In genomic region chr9:78720888-78721798, GRCm38 (mm10) we compare ENCODE assay signal across 13 mouse cellular contexts.
DNase-seq lines count a peak whose midpoint lies in the region; ATAC-seq and TF ChIP-seq lines count a peak whose summit lies in the region.
"Had no signal": no experiment of that assay in that cellular context is flagged by ENCODE, and none has a peak within 500 bp of the region (broad histone marks: within the 10 kb centered on the region; RNA-seq: fewer than 3 reads in every experiment).

No protein-coding gene starts in this region.

- 41% methylated on average over 6 of the region's 6 CpGs for WGBS in kidney, adult 2 months
- 60% methylated on average over 6 of the region's 6 CpGs for WGBS in lung, postnatal 0 days

- no peak for ATAC-seq in lung, postnatal 0 days
- ATAC-seq in G1E (ENCODE audit: extremely low read depth, insufficient number of reproducible peaks, low FRiP score, poor library complexity, severe bottlenecking) = no peak

- H3K9ac ChIP-seq in lung, postnatal 0 days (replicated peaks; ENCODE audit: low read depth) = no peak overlapping the region

- no peak overlapping the region for H3K4me3 ChIP-seq in kidney, adult 2 months (ENCODE audit: insufficient read depth, low read depth, low read length)
- no peak overlapping the region for H3K4me3 ChIP-seq in lung, postnatal 0 days (ENCODE audit: low read depth, low read length)
- no peak overlapping the region for H3K4me3 ChIP-seq in G1E (ENCODE audit: low read depth, low read length)
- H3K4me3 ChIP-seq: hindbrain, embryonic 10.5 days; limb, embryonic 10.5 days had no signal

- TF ChIP-seq EP300 in lung, postnatal 0 days (IDR thresholded peaks at IDR 0.05) = no peak

- no peaks in the 10 kb centered on the region for H3K27me3 ChIP-seq in kidney, adult 2 months (replicated peaks; ENCODE audit: control insufficient read depth, insufficient read depth, low read length)
- H3K27me3 ChIP-seq in lung, postnatal 0 days (replicated peaks; ENCODE audit: insufficient read depth, low read length) = no peaks in the 10 kb centered on the region
- no peaks in the 10 kb centered on the region for H3K27me3 ChIP-seq in G1E (ENCODE audit: insufficient read depth, low read length)

- no peaks in the 10 kb centered on the region for H3K9me3 ChIP-seq in lung, postnatal 0 days (ENCODE audit: low read length)
- H3K9me3 ChIP-seq in G1E (replicated peaks) = no peaks in the 10 kb centered on the region
- H3K9me3 ChIP-seq: hindbrain, embryonic 10.5 days; limb, embryonic 10.5 days had no signal

- H3K27ac ChIP-seq in kidney, adult 2 months (ENCODE audit: insufficient read depth, low read depth, low read length) = no peak overlapping the region
- H3K27ac ChIP-seq in lung, postnatal 0 days (ENCODE audit: low read length) = no peak overlapping the region
- H3K27ac ChIP-seq: hindbrain, embryonic 10.5 days; limb, embryonic 10.5 days had no signal

- TF ChIP-seq POLR2A in kidney, adult 2 months (IDR thresholded peaks at IDR 0.05; ENCODE audit: low read depth, low read length) = no peak

- no peak for TF ChIP-seq CTCF in kidney, adult 2 months (conservative IDR thresholded peaks at IDR 0.05; ENCODE audit: insufficient read depth, insufficient read length, low read depth, low read length)
- TF ChIP-seq CTCF in lung, postnatal 0 days (IDR thresholded peaks at IDR 0.05) = peak; percentile 50
- TF ChIP-seq CTCF in G1E (IDR thresholded peaks at IDR 0.05; ENCODE audit: low read depth, low read length) = 0 out of 2 replicates have a peak, but pooled peaks have one; percentile 10

- no peak overlapping the region for H3K4me2 ChIP-seq in lung, postnatal 0 days (replicated peaks; ENCODE audit: low read depth, low read length)
- H3K4me2 ChIP-seq: heart, embryonic 11.5 days had no signal

- no peaks in the 10 kb centered on the region for H3K36me3 ChIP-seq in kidney, adult 2 months (ENCODE audit: control insufficient read depth, insufficient read depth, low read length)
- H3K36me3 ChIP-seq in lung, postnatal 0 days (ENCODE audit: insufficient read depth, low read length) = no peaks in the 10 kb centered on the region
- H3K36me3 ChIP-seq in G1E (replicated peaks) = peaks cover 6% of the 10 kb centered on the region
- H3K36me3 ChIP-seq: hindbrain, embryonic 10.5 days; limb, embryonic 10.5 days had no signal

- no peaks in the 10 kb centered on the region for H3K4me1 ChIP-seq in kidney, adult 2 months (ENCODE audit: control insufficient read depth, insufficient read depth, low read length)
- no peaks in the 10 kb centered on the region for H3K4me1 ChIP-seq in lung, postnatal 0 days (ENCODE audit: insufficient read depth, low read depth, low read length)
- H3K4me1 ChIP-seq in G1E (ENCODE audit: insufficient read depth, low read depth, low read length) = no peaks in the 10 kb centered on the region
- H3K4me1 ChIP-seq: hindbrain, embryonic 10.5 days; limb, embryonic 10.5 days had no signal

- DNase-seq in kidney, adult 2 months = peak; percentile 14
- DNase-seq in kidney, adult 18-20 months = no peak
- DNase-seq in lung, postnatal 0 days (ENCODE audit: low spot score) = no peak
- DNase-seq in lung, postnatal 10 days = no peak
- DNase-seq in G1E (ENCODE audit: low spot score) = no peak
- peak; percentile 2 for DNase-seq in naive thymus-derived CD4-positive, alpha-beta T cell, adult 2 months (ENCODE audit: low read depth)
- no peak for DNase-seq in ovary, postnatal 36 days (ENCODE audit: low spot score)
- DNase-seq in adrenal gland, adult (ENCODE audit: inconsistent age in 2 of 2, low spot score in 1 of 2) = no peak
- DNase-seq: adrenal gland, postnatal 10 days; lung, postnatal 14 days had no signal

Comparison
In these comparisons a context has a peak if more than half of its experiments do, and no peak if none do; other contexts are left out.
1. DNase-seq: peak in kidney, adult 2 months (single experiment) and naive thymus-derived CD4-positive, alpha-beta T cell, adult 2 months (single experiment); none in kidney, adult 18-20 months (single experiment), lung, postnatal 0 days (single experiment), lung, postnatal 10 days (single experiment), G1E (single experiment), ovary, postnatal 36 days (single experiment) and adrenal gland, adult (0 of 2).